Mouse (Mus musculus) kidney, embryonic 15.5 days (tissue): ENCODE results near the gene Ksr1. TPM values are rescaled to one million over a fixed set of nuclear protein-coding genes. Genes with fewer than 3 reads are reported as not detected.
A peak's percentile ranks its signal among the peaks of the same experiment; 100 is the strongest.
"Not testable (repeated sequence)": the region's sequence is repeated elsewhere in the genome, so short reads cannot be mapped to it uniquely, and the experiment has no call there.

Source experiments
- ATAC-seq: fragments of 200-750 bp; cut with Nextera tagmentation; replicated peaks from 2 replicates; pipeline ENCODE4 v1.8.0; 2017; ENCODE audit warnings: moderate TSS enrichment; ENCODE audit not compliant: low FRiP score
- H3K27ac ChIP-seq: fragments of 300-500 bp; sonication (generic); 2 replicates; pipeline ENCODE4 v1.5.1; 2015; ENCODE audit warnings: mild to moderate bottlenecking, inconsistent platforms
- H3K27me3 ChIP-seq: fragments of 300-500 bp; sonication (generic); 2 replicates; pipeline ENCODE4 v1.6.1; 2015; ENCODE audit warnings: inconsistent platforms
- H3K36me3 ChIP-seq: fragments of 300-500 bp; sonication (generic); 2 replicates; pipeline ENCODE4 v1.6.1; 2015; ENCODE audit warnings: inconsistent platforms
- H3K4me1 ChIP-seq: fragments of 300-500 bp; sonication (generic); 2 replicates; pipeline ENCODE4 v1.6.1; 2015; ENCODE audit warnings: inconsistent platforms
- H3K4me2 ChIP-seq: fragments of 300-500 bp; sonication (generic); 2 replicates; pipeline ENCODE4 v1.6.1; 2015; ENCODE audit warnings: moderate library complexity, mild to moderate bottlenecking, inconsistent platforms
- H3K4me3 ChIP-seq: fragments of 300-500 bp; sonication (generic); replicated peaks from 2 replicates; pipeline ENCODE4 v1.5.1; 2015; ENCODE audit warnings: mild to moderate bottlenecking, inconsistent platforms
- H3K9ac ChIP-seq: fragments of 300-500 bp; sonication (generic); 2 replicates; pipeline ENCODE4 v1.6.1; 2015; ENCODE audit warnings: mild to moderate bottlenecking, inconsistent platforms
- H3K9me3 ChIP-seq: fragments of 300-500 bp; sonication (generic); replicated peaks from 2 replicates; pipeline ENCODE4 v1.6.1; 2016; ENCODE audit warnings: inconsistent platforms
- WGBS: fragments of 180-500 bp; shearing (Covaris S2); methylation state at CpG from one replicate; pipeline ENCODE4 v1.1.7; 2015; ENCODE audit warnings: mixed read lengths; 5-methylcytosine and 5-hydroxymethylcytosine counted together
- polyA plus RNA-seq: library from polyadenylated mRNA; unstranded; fragments of >200 nt; fragmentation: Nextera tagmentation; extraction: Ambion mirVana; gene quantifications from 2 replicates; pipeline ENCODE4 v1.2.1, GENCODE M21; 2015

Ksr1 gene
- polyA plus RNA-seq, 1 experiment from 2014 or later: 3.3 TPM

DNA sequence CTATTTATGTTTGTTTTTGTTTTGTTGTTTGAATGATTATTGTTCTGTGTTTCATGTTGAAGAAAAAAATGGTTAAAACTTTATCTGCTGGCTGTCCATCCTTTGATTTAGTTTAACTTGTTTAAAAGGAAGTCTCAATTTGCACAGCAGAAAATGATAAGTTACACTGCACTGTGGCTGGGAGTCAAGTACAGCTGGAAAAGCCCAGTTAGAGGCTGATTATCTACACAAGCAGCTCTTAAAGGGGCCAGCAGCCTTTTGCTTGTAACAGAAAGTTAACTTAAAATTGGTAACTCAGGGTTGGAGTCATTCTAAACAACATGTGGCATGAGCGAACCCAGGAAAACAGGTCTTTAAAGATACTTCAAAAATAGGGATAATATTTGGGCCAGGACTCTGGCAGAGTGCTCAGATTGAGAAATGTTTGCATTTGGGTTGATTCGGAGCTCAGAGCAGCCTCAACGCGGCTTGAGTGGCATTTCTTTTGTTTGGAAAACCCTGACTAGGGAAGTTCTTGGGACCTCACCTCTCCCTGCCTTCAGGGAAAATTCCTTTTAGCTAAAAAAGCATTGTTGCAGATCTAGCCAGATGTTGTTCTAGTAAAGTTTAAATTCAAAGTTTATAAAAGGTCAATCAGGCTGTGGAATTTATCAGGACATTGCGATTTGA, 155.2 kb downstream of the Ksr1 start:
- not testable (repeated sequence) for H3K27ac ChIP-seq, H3K4me1 ChIP-seq, H3K4me3 ChIP-seq, H3K9me3 ChIP-seq, H3K4me2 ChIP-seq, H3K27me3 ChIP-seq, H3K9ac ChIP-seq, H3K36me3 ChIP-seq, ATAC-seq
- WGBS: 83% methylated on average over 5 of the region's 5 CpGs

DNA sequence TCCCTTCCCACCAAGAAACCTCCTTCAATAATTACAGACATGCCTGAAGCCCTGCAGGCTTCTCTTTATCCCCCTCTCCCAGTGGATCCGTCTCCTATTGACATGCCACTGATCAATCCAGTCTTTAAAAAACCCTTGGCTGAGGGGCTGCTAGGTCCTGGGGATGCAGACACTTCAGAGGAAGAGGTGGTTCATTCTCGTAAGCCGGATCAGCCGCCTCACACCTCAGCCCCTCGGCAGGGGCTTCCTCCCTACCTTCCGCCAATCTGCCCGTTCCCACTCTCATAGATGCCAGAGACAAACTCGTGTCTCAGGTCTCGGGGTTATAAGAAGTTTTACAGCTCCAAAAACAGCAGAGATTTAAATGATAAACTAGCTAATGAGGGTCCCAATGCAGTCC, 156.1 kb downstream of the Ksr1 start:
- H3K4me2 ChIP-seq: no peak overlapping the region
- no peak overlapping the region for H3K9ac ChIP-seq
- no peaks in the 10 kb centered on the region for H3K27me3 ChIP-seq
- H3K27ac ChIP-seq: no peak overlapping the region
- 0 out of 2 replicates have a peak, but pooled peaks cover 4% of the 10 kb centered on the region for H3K9me3 ChIP-seq
- H3K4me3 ChIP-seq: no peak overlapping the region
- 0 out of 2 replicates have a peak, but pooled peaks cover 3% of the 10 kb centered on the region for H3K4me1 ChIP-seq
- 88% methylated on average over 9 of the region's 9 CpGs for WGBS
- no peak for ATAC-seq
- no peaks in the 10 kb centered on the region for H3K36me3 ChIP-seq

DNA sequence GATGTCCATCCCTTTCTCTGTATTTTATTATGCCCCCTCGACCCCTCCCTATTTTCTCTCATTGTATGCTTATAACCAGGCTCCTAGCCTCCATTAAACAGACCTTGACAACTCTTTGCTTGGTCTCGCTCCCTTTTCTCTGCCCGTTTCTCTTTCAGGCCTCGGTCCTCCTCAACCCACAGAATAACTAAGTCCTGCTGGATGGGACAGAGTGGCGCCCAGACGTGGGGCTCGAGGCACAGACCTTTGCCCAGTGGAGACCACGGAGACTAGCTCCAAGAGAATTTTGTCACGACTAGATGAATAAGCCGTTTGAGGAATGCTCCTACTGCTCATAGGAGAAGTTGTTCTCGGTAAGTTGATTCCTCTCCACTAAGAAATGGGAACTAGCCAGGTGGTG, 157.0 kb downstream of the Ksr1 start:
- H3K9ac ChIP-seq, H3K4me2 ChIP-seq, H3K4me1 ChIP-seq, H3K36me3 ChIP-seq, H3K27ac ChIP-seq, H3K4me3 ChIP-seq, H3K27me3 ChIP-seq, ATAC-seq, H3K9me3 ChIP-seq: not testable (repeated sequence)
- 92% methylated on average over 11 of the region's 11 CpGs for WGBS

DNA sequence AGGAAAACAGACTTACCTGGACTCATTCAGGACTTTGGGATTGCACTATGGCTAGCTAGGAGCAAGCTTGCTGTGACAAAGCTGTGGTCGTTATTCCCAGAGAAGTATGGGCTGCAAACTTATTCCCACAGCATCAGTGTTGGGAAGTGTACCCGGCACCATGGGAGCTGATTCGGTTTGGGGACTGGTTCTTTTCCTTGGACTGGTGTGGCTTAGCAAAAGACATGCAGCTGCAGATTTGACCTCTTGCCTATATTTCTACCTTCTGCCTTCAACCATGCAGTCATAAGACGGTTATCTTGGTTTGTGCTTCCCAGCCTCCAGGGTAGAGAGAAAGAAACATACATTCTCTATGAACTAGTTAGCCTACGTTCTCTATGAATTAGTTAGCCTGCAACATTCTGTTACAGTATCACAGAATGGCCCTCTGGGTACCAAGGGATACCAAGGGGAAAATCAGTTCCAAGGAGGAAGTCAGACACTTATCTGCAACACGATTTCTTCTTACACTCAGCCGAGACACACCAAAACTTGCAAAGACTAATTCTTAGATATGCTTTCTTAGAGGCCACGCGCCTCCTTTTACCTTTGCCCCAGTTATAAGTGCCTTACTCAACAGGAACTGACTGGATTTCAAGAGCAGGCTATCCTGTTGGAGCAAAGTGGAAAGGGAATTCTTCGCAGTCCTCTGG, 159.8 kb downstream of the Ksr1 start:
- 0 out of 2 replicates have a peak, but pooled peaks cover 4% of the 10 kb centered on the region for H3K9me3 ChIP-seq
- 94% methylated on average over 10 of the region's 10 CpGs for WGBS
- no peak overlapping the region for H3K27ac ChIP-seq
- ATAC-seq: no peak
- no peaks in the 10 kb centered on the region for H3K36me3 ChIP-seq
- H3K4me3 ChIP-seq: no peak overlapping the region
- H3K9ac ChIP-seq: no peak overlapping the region
- no peak overlapping the region for H3K4me2 ChIP-seq
- H3K27me3 ChIP-seq: no peaks in the 10 kb centered on the region
- H3K4me1 ChIP-seq: peaks cover 15% of the 10 kb centered on the region; the same call in 1 of the 2 replicates

DNA sequence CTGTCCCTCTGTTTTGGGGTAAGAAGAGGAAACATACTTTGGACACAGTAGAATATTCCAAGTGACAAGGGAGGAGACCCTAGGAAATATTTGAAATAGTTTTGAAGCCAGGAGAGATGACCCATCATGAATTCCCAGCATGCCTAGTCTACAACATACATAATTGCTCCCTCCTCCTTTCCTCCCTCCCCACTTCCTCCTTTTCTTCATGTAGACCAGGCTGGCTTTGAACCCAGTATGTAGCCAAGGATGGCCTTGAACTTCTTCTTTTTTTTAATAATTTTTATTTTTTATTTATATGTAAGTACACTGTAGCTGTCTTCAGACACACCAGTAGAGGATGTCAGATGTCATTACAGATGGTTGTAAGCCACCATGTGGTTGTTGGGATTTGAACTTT, 160.7 kb downstream of the Ksr1 start:
- Histone ChIP-seq H3K4me2 (no peak overlapping the region), H3K9me3 (no peaks in the 10 kb centered on the region), H3K9ac (no peak overlapping the region), H3K4me3 (no peak overlapping the region), H3K27me3 (no peaks in the 10 kb centered on the region), H3K36me3 (no peaks in the 10 kb centered on the region), H3K27ac (0 out of 2 replicates have a peak overlapping the region, but pooled peaks have one; percentile 54), H3K4me1 (peaks cover 15% of the 10 kb centered on the region; the same call in 1 of the 2 replicates)
- ATAC-seq: no peak

DNA sequence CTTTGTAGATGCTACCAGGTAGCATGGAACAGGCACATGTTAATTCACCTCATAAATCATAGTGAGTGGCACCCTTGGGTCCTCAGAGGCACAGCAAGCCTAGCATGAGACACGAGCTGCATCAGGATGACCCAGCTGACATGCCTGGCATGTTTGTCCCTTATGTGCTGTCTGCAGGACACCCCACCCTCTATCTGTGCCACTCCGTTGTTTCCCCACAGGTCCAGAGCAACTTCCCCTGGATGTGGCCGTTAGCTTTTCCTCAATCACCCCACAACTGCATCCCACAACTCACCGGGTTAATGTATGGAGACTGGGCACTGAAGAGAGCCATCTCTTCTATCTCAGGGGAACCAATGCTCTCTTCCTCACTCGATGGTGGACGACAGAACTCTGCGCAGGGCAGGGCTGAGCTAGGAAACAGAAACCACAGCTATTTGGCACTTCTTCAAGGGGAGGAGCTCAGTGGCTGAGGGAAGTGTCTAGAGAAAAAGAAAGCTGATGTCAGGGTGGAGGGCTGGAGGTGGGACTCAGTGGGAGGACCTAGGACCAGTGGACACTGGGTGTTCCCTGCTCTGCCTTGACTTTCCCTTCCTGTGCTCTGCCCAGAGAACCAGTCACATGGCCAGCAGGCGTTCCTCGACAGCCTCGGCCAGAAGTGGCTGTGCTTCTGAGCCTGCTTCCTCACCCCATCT, 161.6 kb downstream of the Ksr1 start, which contains the start of gene Lgals9:
Gene Lgals9 (minus strand): TSS at position 464 of the 695 bp plus-strand sequence.
- H3K4me3 ChIP-seq: peak within 1 kb of the TSS; percentile 37
- no peaks in the 10 kb centered on the region for H3K9me3 ChIP-seq
- ATAC-seq: peak; percentile 67
- peak within 1 kb of the TSS; percentile 46 for H3K4me2 ChIP-seq
- H3K4me1 ChIP-seq: peaks cover 15% of the 10 kb centered on the region; the same call in 1 of the 2 replicates
- H3K27ac ChIP-seq: peak within 1 kb of the TSS; percentile 54; the same call in 1 of the 2 replicates
- H3K27me3 ChIP-seq: no peaks in the 10 kb centered on the region
- H3K36me3 ChIP-seq: no peaks in the 10 kb centered on the region
- no peak within 1 kb of the TSS for H3K9ac ChIP-seq
- 49% methylated on average over 10 of the region's 10 CpGs for WGBS

DNA sequence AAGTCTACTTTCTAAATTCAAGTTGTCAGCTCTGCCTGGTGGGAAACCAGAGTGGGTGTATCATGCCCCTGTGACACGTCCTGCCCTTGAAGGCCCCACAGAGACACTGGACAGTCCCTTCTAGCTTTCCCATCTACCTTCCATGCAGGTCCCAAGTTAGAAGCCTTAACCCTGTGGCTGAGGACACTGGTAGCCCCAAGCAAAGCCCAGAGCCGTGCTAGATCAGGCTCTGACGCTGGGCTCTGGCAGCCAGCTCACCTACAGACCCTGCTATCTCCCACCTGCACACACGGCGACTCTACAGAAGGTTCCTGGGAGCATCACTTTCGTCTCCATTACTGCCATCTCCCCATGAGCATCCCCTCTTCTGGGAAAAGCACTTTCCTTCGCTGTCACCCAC, 162.7 kb downstream of the Ksr1 start:
- Histone ChIP-seq H3K4me3 (peak overlapping the region; percentile 37; the same call in 1 of the 2 replicates), H3K9ac (no peak overlapping the region), H3K27me3 (no peaks in the 10 kb centered on the region), H3K4me2 (peak overlapping the region; percentile 46), H3K27ac (no peak overlapping the region), H3K9me3 (no peaks in the 10 kb centered on the region), H3K4me1 (peaks cover 15% of the 10 kb centered on the region; the same call in 1 of the 2 replicates), H3K36me3 (no peaks in the 10 kb centered on the region)
- ATAC-seq: no peak
- 84% methylated on average over 7 of the region's 7 CpGs for WGBS

DNA sequence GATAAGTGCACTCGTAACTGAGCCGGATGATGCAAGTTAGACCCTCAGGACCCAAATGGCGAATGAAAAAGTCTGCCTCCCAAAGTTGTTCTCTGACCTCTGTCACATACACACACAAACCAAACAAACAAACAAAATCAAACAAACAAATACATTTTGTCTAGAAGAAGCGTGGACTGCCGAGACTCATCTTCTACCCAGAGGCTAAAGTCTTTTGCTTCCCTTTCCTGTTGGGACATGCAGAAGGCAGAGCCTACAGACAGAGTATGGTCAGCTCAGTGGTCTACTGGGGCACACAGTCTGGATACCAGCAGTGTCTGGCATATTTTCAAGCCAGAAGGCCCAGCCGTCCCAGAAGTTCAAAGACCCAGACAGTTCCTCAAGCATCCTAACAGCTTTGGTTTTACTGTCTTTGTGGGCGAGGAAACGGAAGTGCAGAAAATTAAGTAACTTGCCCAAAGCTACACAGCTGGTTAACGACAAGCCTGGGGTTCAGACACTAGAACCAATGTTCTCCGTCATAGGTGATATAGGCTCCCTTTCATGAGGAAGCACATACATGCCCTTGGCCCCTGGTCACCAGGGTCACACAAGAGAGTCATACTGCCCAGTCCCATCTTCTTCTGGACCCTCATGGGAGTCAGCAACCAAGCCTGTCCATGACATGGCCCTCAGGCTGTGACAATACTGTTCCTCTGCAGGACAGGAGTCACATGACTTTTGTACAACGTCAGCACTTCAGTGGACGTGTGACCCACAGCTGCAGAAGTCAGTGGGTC, 163.5 kb downstream of the Ksr1 start:
- Histone ChIP-seq H3K9me3 (no peaks in the 10 kb centered on the region), H3K36me3 (no peaks in the 10 kb centered on the region), H3K27ac (no peak overlapping the region), H3K4me3 (no peak overlapping the region), H3K9ac (no peak overlapping the region), H3K4me1 (peaks cover 15% of the 10 kb centered on the region; the same call in 1 of the 2 replicates), H3K4me2 (no peak overlapping the region), H3K27me3 (no peaks in the 10 kb centered on the region)
- no peak for ATAC-seq
- WGBS: 77% methylated on average over 12 of the region's 12 CpGs

DNA sequence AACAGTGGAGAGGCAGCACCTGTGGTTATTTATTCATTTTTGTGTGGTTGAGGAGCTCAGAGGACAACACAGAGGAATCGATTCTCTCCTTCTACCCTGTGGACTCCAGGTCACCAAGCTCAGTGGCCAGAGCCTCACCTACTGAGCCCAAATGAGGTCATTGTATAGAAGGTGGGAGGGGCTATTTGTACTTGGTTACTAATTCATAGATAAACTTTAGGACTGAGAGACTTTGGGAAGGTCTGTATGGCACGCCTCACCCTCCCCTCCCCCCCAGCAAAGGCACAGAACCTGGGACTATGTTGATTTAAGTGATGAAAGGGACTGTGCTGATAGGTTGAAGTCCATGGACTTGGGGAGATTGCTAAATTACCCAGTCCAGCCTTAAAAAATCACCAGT, 164.2 kb downstream of the Ksr1 start:
- Histone ChIP-seq H3K4me2 (no peak overlapping the region), H3K9ac (no peak overlapping the region), H3K27me3 (no peaks in the 10 kb centered on the region), H3K9me3 (no peaks in the 10 kb centered on the region), H3K27ac (no peak overlapping the region), H3K4me1 (peaks cover 15% of the 10 kb centered on the region; the same call in 1 of the 2 replicates), H3K36me3 (no peaks in the 10 kb centered on the region), H3K4me3 (no peak overlapping the region)
- ATAC-seq: 0 out of 2 replicates have a peak, but pooled peaks have one; percentile 25
- 76% methylated on average over 2 of the region's 2 CpGs for WGBS

DNA sequence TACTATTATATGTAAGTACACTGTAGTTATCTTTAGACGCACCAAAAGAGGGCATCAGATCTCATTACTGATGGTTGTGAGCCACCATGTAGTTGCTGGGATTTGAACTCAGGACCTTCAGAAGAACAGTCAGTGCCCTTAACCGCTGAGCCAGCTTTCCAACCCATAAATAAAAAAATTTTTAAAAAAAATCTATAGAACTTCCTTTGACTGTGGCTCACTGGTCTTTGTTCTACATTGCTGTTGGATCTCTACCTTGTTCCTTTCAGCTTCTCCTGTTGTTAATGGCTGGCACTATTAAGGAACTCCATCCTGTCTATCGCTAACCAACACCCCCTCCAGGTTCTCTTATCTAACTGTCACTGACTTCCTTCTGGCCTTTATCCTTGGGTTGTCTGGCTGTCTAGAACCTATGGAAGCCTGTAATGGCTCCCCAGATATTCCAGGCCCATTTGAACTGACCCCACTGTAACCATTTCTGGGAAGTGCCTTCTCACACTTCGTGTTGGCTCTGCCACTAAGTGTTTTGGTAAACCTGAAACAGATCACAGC, 166.0 kb downstream of the Ksr1 start:
- no peak overlapping the region for H3K4me2 ChIP-seq
- no peak overlapping the region for H3K9ac ChIP-seq
- WGBS: 70% methylated on average over 4 of the region's 4 CpGs
- H3K9me3 ChIP-seq: no peaks in the 10 kb centered on the region
- H3K4me3 ChIP-seq: no peak overlapping the region
- H3K36me3 ChIP-seq: no peaks in the 10 kb centered on the region
- no peak overlapping the region for H3K27ac ChIP-seq
- H3K27me3 ChIP-seq: no peaks in the 10 kb centered on the region
- ATAC-seq: no peak
- H3K4me1 ChIP-seq: peaks cover 13% of the 10 kb centered on the region; the same call in 1 of the 2 replicates
